ENCODE assay signal across 8 mouse cellular contexts in genomic region chr13:52980951-52981421, GRCm38 (mm10). TPM values are rescaled to one million over a fixed set of nuclear protein-coding genes. Genes with fewer than 3 reads are reported as not detected.
A peak's percentile ranks its signal among the peaks of the same experiment; 100 is the strongest.
DNase-seq lines count a peak whose midpoint lies in the region; ATAC-seq and TF ChIP-seq lines count a peak whose summit lies in the region.

TSS of gene Nfil3 (minus strand) at chr13:52981073.

- WGBS in forebrain, embryonic 12.5 days = 1% methylated on average over 44 of the region's 79 CpGs
- WGBS in heart, embryonic 16.5 days = under 1% methylated on average over 57 of the region's 79 CpGs
- WGBS in liver, embryonic 15.5 days (ENCODE audit: insufficient replicate concordance) = under 1% methylated on average over 35 of the region's 79 CpGs

- peak within 1 kb of the TSS; percentile 82 for H3K9ac ChIP-seq in forebrain, embryonic 12.5 days
- H3K9ac ChIP-seq in heart, embryonic 16.5 days (ENCODE audit: low read length) = peak within 1 kb of the TSS; percentile 95
- H3K9ac ChIP-seq in liver, embryonic 15.5 days = peak within 1 kb of the TSS; percentile 52

- TF ChIP-seq POLR2A in testis, adult 2 months (IDR thresholded peaks at IDR 0.05; ENCODE audit: control insufficient read depth, low read depth, low read length) = peak; percentile 32; the same call in 1 of the 2 replicates

- TF ChIP-seq CTCF in testis, adult 2 months (IDR thresholded peaks at IDR 0.05; ENCODE audit: control insufficient read depth, insufficient read depth, insufficient replicate concordance, low read depth, low read length) = no peak

- H3K27ac ChIP-seq in forebrain, embryonic 12.5 days = peak within 1 kb of the TSS; percentile 89
- peak within 1 kb of the TSS; percentile 97 for H3K27ac ChIP-seq in heart, embryonic 16.5 days (ENCODE audit: low read length)
- peak within 1 kb of the TSS; percentile 79 for H3K27ac ChIP-seq in liver, embryonic 15.5 days (replicated peaks)
- H3K27ac ChIP-seq in testis, adult 2 months (ENCODE audit: control insufficient read depth, insufficient read depth, low read depth, low read length) = peak within 1 kb of the TSS; percentile 57; the same call in 1 of the 2 replicates

- peak within 1 kb of the TSS; percentile 82 for H3K4me3 ChIP-seq in forebrain, embryonic 12.5 days (replicated peaks)
- H3K4me3 ChIP-seq in heart, embryonic 16.5 days (ENCODE audit: low read length) = peak within 1 kb of the TSS; percentile 92
- peak within 1 kb of the TSS; percentile 66 for H3K4me3 ChIP-seq in liver, embryonic 15.5 days (replicated peaks)
- peak within 1 kb of the TSS; percentile 87 for H3K4me3 ChIP-seq in testis, adult 2 months (ENCODE audit: control insufficient read depth, low read depth, low read length)

- H3K36me3 ChIP-seq in forebrain, embryonic 12.5 days (replicated peaks) = no peaks in the 10 kb centered on the region
- H3K36me3 ChIP-seq in heart, embryonic 16.5 days (ENCODE audit: control insufficient read depth, insufficient read depth) = no peaks in the 10 kb centered on the region
- H3K36me3 ChIP-seq in liver, embryonic 15.5 days (replicated peaks) = no peaks in the 10 kb centered on the region
- no peaks in the 10 kb centered on the region for H3K36me3 ChIP-seq in testis, adult 2 months (ENCODE audit: control insufficient read depth, insufficient read depth, low read length)

- peak; percentile 88 for DNase-seq in 416B (ENCODE audit: low read depth)
- DNase-seq in kidney, postnatal 14 days = peak; percentile 91
- DNase-seq in natural killer cell, adult 2 months (ENCODE audit: low spot score in 2 of 2) = peak; percentile 65 to 70

- peaks cover 41% of the 10 kb centered on the region for H3K4me1 ChIP-seq in forebrain, embryonic 12.5 days
- H3K4me1 ChIP-seq in heart, embryonic 16.5 days (ENCODE audit: control insufficient read depth, insufficient read depth, low read length) = peaks cover 22% of the 10 kb centered on the region
- peaks cover 45% of the 10 kb centered on the region for H3K4me1 ChIP-seq in liver, embryonic 15.5 days (replicated peaks)
- H3K4me1 ChIP-seq in testis, adult 2 months (ENCODE audit: control insufficient read depth, insufficient read depth, low read length) = peaks cover 16% of the 10 kb centered on the region

- H3K4me2 ChIP-seq in forebrain, embryonic 12.5 days = peak within 1 kb of the TSS; percentile 84
- H3K4me2 ChIP-seq in heart, embryonic 16.5 days (ENCODE audit: low read depth, low read length) = peak within 1 kb of the TSS; percentile 98
- H3K4me2 ChIP-seq in liver, embryonic 15.5 days = peak within 1 kb of the TSS; percentile 79

- peak; percentile 44 for ATAC-seq in activated CD4-positive, CD25-positive, alpha-beta regulatory T cell, adult 4 months
- ATAC-seq in forebrain, embryonic 12.5 days (ENCODE audit: low FRiP score) = peak; percentile 87
- peak; percentile 92 for ATAC-seq in heart, embryonic 16.5 days (replicated peaks; ENCODE audit: extremely low read depth, insufficient read depth, low FRiP score)
- ATAC-seq in liver, embryonic 15.5 days (ENCODE audit: insufficient read depth) = peak; percentile 82

- no peaks in the 10 kb centered on the region for H3K9me3 ChIP-seq in forebrain, embryonic 12.5 days
- H3K9me3 ChIP-seq in heart, embryonic 16.5 days (replicated peaks; ENCODE audit: control insufficient read depth, low read length) = no peaks in the 10 kb centered on the region
- H3K9me3 ChIP-seq in liver, embryonic 15.5 days (replicated peaks) = no peaks in the 10 kb centered on the region

- peaks cover 33% of the 10 kb centered on the region for H3K27me3 ChIP-seq in forebrain, embryonic 12.5 days
- no peaks in the 10 kb centered on the region for H3K27me3 ChIP-seq in heart, embryonic 16.5 days (ENCODE audit: control insufficient read depth, insufficient read depth, low read length)
- H3K27me3 ChIP-seq in liver, embryonic 15.5 days = peaks cover 77% of the 10 kb centered on the region
- peaks cover 5% of the 10 kb centered on the region; the same call in 1 of the 2 replicates for H3K27me3 ChIP-seq in testis, adult 2 months (ENCODE audit: control insufficient read depth, insufficient read depth, low read length)

RNA-seq across cellular contexts. Expression of gene Nfil3, which starts in this region (rescaled TPM):
- polyA plus RNA-seq in activated CD4-positive, CD25-positive, alpha-beta regulatory T cell, adult 4 months (2017; shearing (Covaris generic)) = 1 to 10 TPM; 3.7 to 4.2 TPM
- 27.3 and 28.8 TPM in 2 replicates for polyA plus RNA-seq in forebrain, embryonic 12.5 days (2016; fragmentation: Nextera tagmentation; extraction: Ambion mirVana)
- 39.7 and 40.7 TPM in 2 replicates for polyA plus RNA-seq in heart, embryonic 16.5 days (2015; fragmentation: Nextera tagmentation; extraction: Ambion mirVana)
- 6.0 and 6.1 TPM in 2 replicates for polyA plus RNA-seq in liver, embryonic 15.5 days (2015; fragmentation: Nextera tagmentation; extraction: Ambion mirVana)
- polyA plus RNA-seq in testis, adult 2 months (2012; rRNA removed) = 1.6 and 1.8 TPM in 2 replicates

Comparison
In these comparisons a context has a peak if more than half of its experiments do, and no peak if none do; other contexts are left out.
1. Peak in every context shown above with its lines: DNase-seq, ATAC-seq, H3K4me3 ChIP-seq and H3K27ac ChIP-seq.